Comparison of ENCODE assay signal across 9 mouse cellular contexts in genomic region chr11:48873591-48874290, GRCm38 (mm10). TPM values are rescaled to one million over a fixed set of nuclear protein-coding genes. Genes with fewer than 3 reads are reported as not detected.
DNase-seq lines count a peak whose midpoint lies in the region; ATAC-seq and TF ChIP-seq lines count a peak whose summit lies in the region.
"Had no signal": no experiment of that assay in that cellular context is flagged by ENCODE, and none has a peak within 500 bp of the region (broad histone marks: within the 10 kb centered on the region; RNA-seq: fewer than 3 reads in every experiment).

No protein-coding gene starts in this region.

- 41% methylated on average over 10 of the region's 10 CpGs for WGBS in kidney, adult 2 months

- peak; percentile 31 for DNase-seq in kidney, adult 2 months
- no peak for DNase-seq in kidney, postnatal 4 days
- DNase-seq in MEL-GATA-1-ER (ENCODE audit: extremely low read depth, low read depth) (peak; percentile 84), MN1 (ENCODE audit: low spot score) (no peak)
- peak; percentile 52 for DNase-seq in induced T-regulatory cell, adult 2 months (ENCODE audit: low read depth)
- no peak for DNase-seq in ovary, postnatal 14 days (ENCODE audit: low spot score)
- DNase-seq in adrenal gland, adult 2 months, result no peak

- peak; percentile 21; the same call in 1 of the 2 replicates for TF ChIP-seq CTCF in kidney, adult 2 months (conservative IDR thresholded peaks at IDR 0.05; ENCODE audit: insufficient read depth, insufficient read length, low read depth, low read length)

- H3K36me3 ChIP-seq in kidney, adult 2 months (ENCODE audit: control insufficient read depth, insufficient read depth, low read length), result no peaks in the 10 kb centered on the region
- H3K36me3 ChIP-seq: forebrain, embryonic 12.5 days had no signal

- peaks cover 19% of the 10 kb centered on the region; the same call in 1 of the 2 replicates for H3K4me1 ChIP-seq in kidney, adult 2 months (ENCODE audit: control insufficient read depth, insufficient read depth, low read length)

- H3K4me3 ChIP-seq in kidney, adult 2 months (ENCODE audit: insufficient read depth, low read depth, low read length), result no peak overlapping the region
- H3K4me3 ChIP-seq: forebrain, embryonic 12.5 days had no signal

- no peak for TF ChIP-seq POLR2A in kidney, adult 2 months (IDR thresholded peaks at IDR 0.05; ENCODE audit: low read depth, low read length)

- no peaks in the 10 kb centered on the region for H3K27me3 ChIP-seq in kidney, adult 2 months (replicated peaks; ENCODE audit: control insufficient read depth, insufficient read depth, low read length)

- peak; percentile 59 for ATAC-seq in megakaryocyte progenitor cell, adult 5-6 weeks (replicated peaks; ENCODE audit: poor library complexity)

- H3K27ac ChIP-seq in kidney, adult 2 months (ENCODE audit: insufficient read depth, low read depth, low read length), result peak overlapping the region; percentile 89; the same call in 1 of the 2 replicates
- H3K27ac ChIP-seq: forebrain, embryonic 12.5 days had no signal

RNA-seq across cellular contexts. Expression of gene Irgm1, which starts 2.3 kb away (rescaled TPM):
- 24.4 and 28.2 TPM in 2 replicates for polyA plus RNA-seq in kidney, adult 2 months (2012; rRNA removed)
- total RNA-seq in megakaryocyte progenitor cell, adult 5-6 weeks (2015), result 44.1 and 45.1 TPM in 2 replicates
- 32.4 and 34.9 TPM in 2 replicates for total RNA-seq in megakaryocyte progenitor cell, adult 5-6 weeks (2017)
- total RNA-seq in adrenal gland, adult 2 months (2021), result 10 to 100 TPM; 19.8 to 22.3 TPM
- polyA plus RNA-seq in adrenal gland, adult 2 months (2012; rRNA removed), result 4.1 and 6.3 TPM in 2 replicates

RNA-seq across cellular contexts. Expression of gene Gm5431, which starts 28.3 kb away (rescaled TPM):
- 0.19 and 0.20 TPM in 2 replicates for polyA plus RNA-seq in kidney, adult 2 months (2012; rRNA removed)
- 0.39 and 0.84 TPM in 2 replicates for total RNA-seq in megakaryocyte progenitor cell, adult 5-6 weeks (2015)
- 0.27 and 0.83 TPM in 2 replicates for total RNA-seq in megakaryocyte progenitor cell, adult 5-6 weeks (2017)
- 1 to 10 TPM; 1.8 to 2.9 TPM for total RNA-seq in adrenal gland, adult 2 months (2021)
- 0.09 and 0.12 TPM in 2 replicates for polyA plus RNA-seq in adrenal gland, adult 2 months (2012; rRNA removed)

RNA-seq across cellular contexts. Expression of gene Gm12184, which starts 47.3 kb away (rescaled TPM):
- 9.7 and 10.4 TPM in 2 replicates for polyA plus RNA-seq in kidney, adult 2 months (2012; rRNA removed)
- 4.6 and 6.8 TPM in 2 replicates for total RNA-seq in megakaryocyte progenitor cell, adult 5-6 weeks (2015)
- total RNA-seq in megakaryocyte progenitor cell, adult 5-6 weeks (2017), result 14.6 and 22.1 TPM in 2 replicates
- 1 to 10 TPM; 1.8 to 6.2 TPM for total RNA-seq in adrenal gland, adult 2 months (2021)
- polyA plus RNA-seq in adrenal gland, adult 2 months (2012; rRNA removed), result 10.5 and 17.5 TPM in 2 replicates

RNA-seq across cellular contexts. Expression of gene Trim7, which starts 47.8 kb away (rescaled TPM):
- polyA plus RNA-seq in kidney, adult 2 months (2012; rRNA removed), result 80.3 and 98.8 TPM in 2 replicates
- total RNA-seq in megakaryocyte progenitor cell, adult 5-6 weeks (2015), result 0.12 and 0.32 TPM in 2 replicates
- total RNA-seq in megakaryocyte progenitor cell, adult 5-6 weeks (2017), result 0.51 and 3.5 TPM in 2 replicates
- 1 to 10 TPM; 8.8 to 9.0 TPM for total RNA-seq in adrenal gland, adult 2 months (2021)
- polyA plus RNA-seq in adrenal gland, adult 2 months (2012; rRNA removed), result 16.5 and 21.0 TPM in 2 replicates

RNA-seq across cellular contexts. Expression of gene Trim41, which starts 56.6 kb away (rescaled TPM):
- polyA plus RNA-seq in kidney, adult 2 months (2012; rRNA removed), result 26.3 and 27.3 TPM in 2 replicates
- total RNA-seq in megakaryocyte progenitor cell, adult 5-6 weeks (2015), result 11.7 and 12.6 TPM in 2 replicates
- 63.3 and 72.7 TPM in 2 replicates for total RNA-seq in megakaryocyte progenitor cell, adult 5-6 weeks (2017)
- 10 to 100 TPM; 38.6 to 45.0 TPM for total RNA-seq in adrenal gland, adult 2 months (2021)
- polyA plus RNA-seq in adrenal gland, adult 2 months (2012; rRNA removed), result 36.5 and 38.6 TPM in 2 replicates

Comparison
In these comparisons a context has a peak if more than half of its experiments do, and no peak if none do; other contexts are left out.
1. DNase-seq: peak in kidney, adult 2 months (single experiment), MEL-GATA-1-ER (single experiment) and induced T-regulatory cell, adult 2 months (single experiment); none in kidney, postnatal 4 days (0 of 2), ovary, postnatal 14 days (single experiment), adrenal gland, adult 2 months (single experiment) and MN1 (single experiment).